Mouse (Mus musculus): ENCODE measurements at regions not wholly inside any gene's neighbourhood (a gene's known extent, or its start where the extent isn't known, plus 50 kb on each side); places are given as distances from the start of the nearest gene placed in this dataset.
A peak's percentile ranks its signal among the peaks of the same experiment; 100 is the strongest.

- Histone ChIP-seq H3K9me3 (no peaks in the 10 kb centered on the region), H3K27me3 (ENCODE audit: poor library complexity, severe bottlenecking) (peaks cover 51% of the 10 kb centered on the region), H3K4me1 (peaks cover 31% of the 10 kb centered on the region), H3K27ac (peak overlapping the region; percentile 58), H3K4me3 (no peak overlapping the region), H3K36me3 (replicated peaks) (no peaks in the 10 kb centered on the region)
- DNase-seq (ENCODE audit: extremely low spot score, low spot score): peak; percentile 15
- WGBS: 60% methylated on average over 16 of the region's 16 CpGs
Observed at GRCm38 (mm10) chr7:136341599-136342210, 552.7 kb upstream of the Mgmt start.

DNA sequence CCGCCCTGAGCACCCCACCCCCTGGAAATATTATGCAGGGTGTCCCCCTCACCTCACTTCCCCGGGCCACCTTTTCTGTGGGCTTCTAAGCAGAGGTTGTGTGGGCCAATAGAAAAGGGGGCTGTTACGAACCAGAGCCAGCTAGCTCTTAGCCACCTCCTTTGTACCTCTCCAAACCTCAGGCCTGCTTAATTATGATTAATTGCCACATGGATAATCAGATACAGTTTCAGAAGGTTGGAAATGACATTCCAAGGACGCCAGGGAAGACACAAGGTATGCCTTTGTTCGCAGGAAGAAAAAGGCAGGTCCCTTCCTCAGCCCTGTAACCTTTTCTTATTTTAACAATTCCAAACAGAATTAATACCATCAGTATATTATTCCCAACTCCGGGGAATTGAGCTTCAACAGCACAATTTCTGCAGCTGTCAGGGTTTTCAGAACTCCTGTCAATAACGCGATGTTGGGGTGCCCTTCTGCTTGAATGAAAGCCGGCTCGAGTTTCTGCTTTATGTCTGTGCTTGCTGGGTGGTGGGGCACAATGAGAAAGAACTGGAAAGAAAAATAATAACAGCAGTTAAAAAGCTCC lies 552.1 kb upstream of the Mgmt start:
- Histone ChIP-seq H3K36me3 (replicated peaks) (no peaks in the 10 kb centered on the region), H3K27ac (peak overlapping the region; percentile 58), H3K27me3 (ENCODE audit: poor library complexity, severe bottlenecking) (peaks cover 51% of the 10 kb centered on the region), H3K4me3 (no peak overlapping the region), H3K4me1 (peaks cover 31% of the 10 kb centered on the region), H3K9me3 (no peaks in the 10 kb centered on the region)
- no peak for DNase-seq (ENCODE audit: extremely low spot score, low spot score)
- 38% methylated on average over 10 of the region's 10 CpGs for WGBS

DNA sequence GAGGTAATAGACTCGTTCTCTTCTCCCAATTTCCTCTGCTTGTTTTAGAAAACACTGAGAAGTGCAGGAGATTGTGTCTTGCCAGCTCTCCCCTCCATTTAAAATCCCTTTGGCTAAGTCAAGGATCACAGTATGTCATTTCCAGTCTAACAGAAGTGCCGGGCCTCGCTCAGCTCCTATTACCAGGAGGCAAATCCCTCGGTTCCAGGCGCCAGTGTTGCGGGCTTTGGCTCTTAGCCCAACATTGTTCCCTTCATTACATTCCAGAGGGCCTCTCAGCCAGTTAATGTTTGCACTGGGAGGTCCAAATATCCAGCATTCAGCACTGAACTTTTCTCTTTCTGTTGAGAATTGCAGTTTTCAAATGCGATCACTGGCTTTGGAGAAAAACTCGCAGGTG lies 551.6 kb upstream of the Mgmt start:
- Histone ChIP-seq H3K9me3 (no peaks in the 10 kb centered on the region), H3K27me3 (ENCODE audit: poor library complexity, severe bottlenecking) (peaks cover 51% of the 10 kb centered on the region), H3K36me3 (replicated peaks) (no peaks in the 10 kb centered on the region), H3K4me1 (peaks cover 31% of the 10 kb centered on the region), H3K27ac (peak overlapping the region; percentile 58; the same call in 1 of the 2 replicates), H3K4me3 (no peak overlapping the region)
- WGBS: 10% methylated on average over 8 of the region's 8 CpGs
- peak; percentile 51 for DNase-seq (ENCODE audit: extremely low spot score, low spot score)

DNA sequence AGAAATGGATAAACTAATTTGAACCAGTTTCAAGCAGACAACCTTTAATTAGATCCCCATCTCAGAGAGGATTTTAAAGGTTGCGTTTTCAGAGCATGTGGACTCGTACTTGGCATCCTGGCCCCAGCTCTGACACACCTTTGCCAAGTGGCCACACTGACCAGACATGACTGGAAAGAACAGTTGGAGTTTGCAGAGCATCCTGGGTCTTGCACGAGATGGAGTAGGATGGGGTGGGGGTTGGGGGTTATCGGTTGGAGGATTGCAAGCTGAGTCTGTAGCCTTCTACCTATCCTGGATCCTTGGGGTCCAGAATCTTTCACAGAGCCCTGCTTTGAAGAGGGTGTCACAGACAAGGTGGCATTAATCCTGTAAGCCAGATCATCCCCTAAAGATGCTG lies 550.9 kb upstream of the Mgmt start:
- WGBS: 79% methylated on average over 4 of the region's 4 CpGs
- H3K4me1 ChIP-seq: peaks cover 36% of the 10 kb centered on the region
- peak overlapping the region; percentile 20; the same call in 1 of the 2 replicates for H3K27ac ChIP-seq
- no peak for DNase-seq (ENCODE audit: extremely low spot score, low spot score)
- no peak overlapping the region for H3K4me3 ChIP-seq
- no peaks in the 10 kb centered on the region for H3K36me3 ChIP-seq (replicated peaks)
- H3K9me3 ChIP-seq: no peaks in the 10 kb centered on the region
- H3K27me3 ChIP-seq (ENCODE audit: poor library complexity, severe bottlenecking): peaks cover 51% of the 10 kb centered on the region

GRCm38 (mm10) chr7:136345051-136345450 lies 549.4 kb upstream of the Mgmt start:
- Histone ChIP-seq H3K36me3 (replicated peaks) (no peaks in the 10 kb centered on the region), H3K9me3 (no peaks in the 10 kb centered on the region), H3K4me3 (no peak overlapping the region), H3K4me1 (peaks cover 38% of the 10 kb centered on the region), H3K27me3 (ENCODE audit: poor library complexity, severe bottlenecking) (peaks cover 39% of the 10 kb centered on the region), H3K27ac (no peak overlapping the region)
- DNase-seq (ENCODE audit: extremely low spot score, low spot score): no peak
- WGBS: 82% methylated on average over 3 of the region's 3 CpGs

- 84% methylated on average over 4 of the region's 4 CpGs for WGBS
- Histone ChIP-seq H3K9me3 (no peaks in the 10 kb centered on the region), H3K36me3 (replicated peaks) (no peaks in the 10 kb centered on the region), H3K27ac (no peak overlapping the region), H3K27me3 (ENCODE audit: poor library complexity, severe bottlenecking) (peaks cover 27% of the 10 kb centered on the region), H3K4me1 (peaks cover 30% of the 10 kb centered on the region), H3K4me3 (no peak overlapping the region)
- no peak for DNase-seq (ENCODE audit: extremely low spot score, low spot score)
Observed at GRCm38 (mm10) chr7:136346531-136346930, 547.9 kb upstream of the Mgmt start.

DNA sequence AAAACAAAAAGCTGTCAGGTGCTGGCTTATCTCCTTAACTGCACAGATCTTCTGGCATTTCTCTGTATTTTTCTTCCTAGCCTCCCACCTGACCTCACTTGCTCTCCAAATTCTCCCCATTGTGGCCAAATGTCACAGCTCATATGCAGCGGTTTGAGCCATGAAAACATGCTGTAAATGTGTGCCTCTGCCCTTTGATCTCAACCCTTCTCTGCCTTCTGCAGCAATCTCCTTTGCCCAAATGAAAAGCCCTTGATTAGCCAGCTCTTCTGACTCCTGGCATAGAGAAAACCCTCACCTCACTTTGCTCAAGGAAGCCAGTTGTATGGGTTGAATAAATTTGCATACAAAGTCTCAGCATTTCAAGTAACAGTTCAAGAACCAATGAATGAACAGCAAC lies 546.1 kb upstream of the Mgmt start:
- Histone ChIP-seq H3K9me3 (no peaks in the 10 kb centered on the region), H3K27me3 (ENCODE audit: poor library complexity, severe bottlenecking) (peaks cover 20% of the 10 kb centered on the region), H3K4me3 (no peak overlapping the region), H3K36me3 (replicated peaks) (no peaks in the 10 kb centered on the region), H3K4me1 (peaks cover 12% of the 10 kb centered on the region), H3K27ac (no peak overlapping the region)
- DNase-seq (ENCODE audit: extremely low spot score, low spot score): no peak
- 61% methylated on average over 1 of the region's 1 CpGs for WGBS

DNA sequence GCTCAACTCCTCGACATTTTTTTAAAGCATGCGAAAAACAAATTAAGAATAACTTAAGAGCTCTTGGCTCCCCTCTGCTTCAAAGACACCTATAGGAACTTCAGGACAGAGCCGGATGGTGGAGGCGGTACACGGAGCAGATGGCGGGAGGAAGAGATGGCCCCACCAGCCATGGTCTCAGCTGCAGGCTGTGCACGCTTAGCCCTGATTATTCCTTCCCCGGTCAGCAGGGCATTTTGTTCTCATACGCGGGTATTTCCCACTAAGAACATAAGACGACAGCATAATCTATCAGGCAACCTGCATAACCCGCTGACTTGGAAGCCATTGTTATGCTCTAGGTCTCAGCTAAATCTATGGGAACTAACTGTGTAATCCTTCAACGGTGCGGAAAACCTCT lies 544.8 kb upstream of the Mgmt start:
- Histone ChIP-seq H3K36me3 (replicated peaks) (no peaks in the 10 kb centered on the region), H3K4me3 (no peak overlapping the region), H3K4me1 (peaks cover 8% of the 10 kb centered on the region; the same call in 1 of the 2 replicates), H3K27ac (no peak overlapping the region), H3K27me3 (ENCODE audit: poor library complexity, severe bottlenecking) (peaks cover 9% of the 10 kb centered on the region), H3K9me3 (no peaks in the 10 kb centered on the region)
- 86% methylated on average over 14 of the region's 14 CpGs for WGBS
- no peak for DNase-seq (ENCODE audit: extremely low spot score, low spot score)

DNA sequence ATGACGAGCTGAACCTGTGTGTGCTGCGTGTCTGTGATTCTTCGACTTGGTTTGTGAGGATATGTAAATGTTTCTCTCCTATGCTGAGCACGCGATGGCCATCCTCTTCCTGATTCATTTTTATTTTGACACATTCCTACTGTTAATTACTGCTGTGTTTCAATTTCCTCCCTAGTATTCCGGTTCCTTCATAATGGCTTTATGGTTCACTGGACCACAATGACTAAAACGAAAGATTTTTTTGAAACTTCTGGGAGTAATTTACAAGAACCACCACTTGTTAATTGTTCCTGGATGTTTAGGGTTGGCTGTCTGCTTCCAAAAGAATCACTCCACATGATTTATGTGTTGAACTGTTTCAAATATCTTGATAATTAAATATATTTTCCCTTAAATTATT lies 537.4 kb upstream of the Mgmt start:
- H3K27ac ChIP-seq: no peak overlapping the region
- 76% methylated on average over 7 of the region's 7 CpGs for WGBS

GRCm38 (mm10) chr7:136365318-136366211 lies 528.8 kb upstream of the Mgmt start:
- Histone ChIP-seq H3K4me3 (no peak overlapping the region), H3K36me3 (replicated peaks) (no peaks in the 10 kb centered on the region), H3K9me3 (no peaks in the 10 kb centered on the region), H3K4me1 (peaks cover 12% of the 10 kb centered on the region), H3K27ac (no peak overlapping the region), H3K27me3 (ENCODE audit: poor library complexity, severe bottlenecking) (no peaks in the 10 kb centered on the region)
- no peak for DNase-seq (ENCODE audit: extremely low spot score, low spot score)
- 67% methylated on average over 7 of the region's 7 CpGs for WGBS

More for the DNA sequence above, 537.4 kb upstream of the Mgmt start:
- DNase-seq (ENCODE audit: extremely low spot score, low spot score): no peak
- no peaks in the 10 kb centered on the region for H3K36me3 ChIP-seq (replicated peaks)
- H3K4me1 ChIP-seq: no peaks in the 10 kb centered on the region
- H3K9me3 ChIP-seq: no peaks in the 10 kb centered on the region
- no peak overlapping the region for H3K4me3 ChIP-seq
- H3K27me3 ChIP-seq (ENCODE audit: poor library complexity, severe bottlenecking): no peaks in the 10 kb centered on the region

DNA sequence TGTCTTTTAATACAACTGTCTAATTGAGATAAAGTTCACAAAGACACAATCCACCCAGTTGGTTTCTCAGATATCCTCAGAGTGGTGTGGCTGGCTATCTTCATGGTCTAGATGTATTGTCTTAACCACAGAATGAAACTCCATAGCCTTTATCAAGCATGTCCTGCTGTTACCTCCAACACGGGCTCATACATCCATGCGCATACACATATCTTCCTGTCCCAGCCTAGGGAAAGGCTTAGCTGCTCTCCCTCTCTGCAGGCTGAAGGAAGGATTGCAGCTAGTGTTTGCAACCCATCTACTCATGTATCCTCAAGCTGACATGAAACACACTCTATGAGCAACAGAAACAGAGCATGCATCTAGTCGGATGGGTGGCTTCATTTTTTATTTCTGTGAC lies 517.2 kb upstream of the Mgmt start:
- Histone ChIP-seq H3K4me1 (no peaks in the 10 kb centered on the region), H3K27ac (no peak overlapping the region), H3K9me3 (no peaks in the 10 kb centered on the region), H3K27me3 (ENCODE audit: poor library complexity, severe bottlenecking) (no peaks in the 10 kb centered on the region), H3K4me3 (no peak overlapping the region), H3K36me3 (replicated peaks) (no peaks in the 10 kb centered on the region)
- 82% methylated on average over 3 of the region's 3 CpGs for WGBS
- no peak for DNase-seq (ENCODE audit: extremely low spot score, low spot score)

DNA sequence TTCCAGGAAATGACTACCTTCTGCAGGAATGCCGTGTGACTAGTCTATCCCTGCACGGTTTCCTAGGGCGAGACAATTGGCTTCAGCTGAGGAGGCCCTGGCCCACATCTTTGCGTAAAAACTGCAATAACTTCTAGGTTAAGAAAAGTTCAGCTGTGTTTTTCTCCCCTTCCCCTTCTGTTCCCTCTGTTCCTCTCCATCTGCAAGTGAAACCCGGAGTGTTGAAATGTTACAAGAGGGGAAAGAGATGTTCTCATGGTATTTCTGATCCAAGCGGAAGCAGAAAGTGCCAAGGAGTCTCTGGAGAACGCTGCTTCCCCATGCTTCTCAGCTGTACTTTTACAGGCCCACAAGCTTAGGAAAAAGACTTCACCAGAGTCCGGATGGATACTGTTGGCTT lies 516.7 kb upstream of the Mgmt start:
- WGBS: 85% methylated on average over 8 of the region's 8 CpGs
- H3K27ac ChIP-seq: no peak overlapping the region
- no peak for DNase-seq (ENCODE audit: extremely low spot score, low spot score)
- H3K36me3 ChIP-seq (replicated peaks): no peaks in the 10 kb centered on the region
- H3K9me3 ChIP-seq: no peaks in the 10 kb centered on the region
- no peaks in the 10 kb centered on the region for H3K27me3 ChIP-seq (ENCODE audit: poor library complexity, severe bottlenecking)
- no peaks in the 10 kb centered on the region for H3K4me1 ChIP-seq
- H3K4me3 ChIP-seq: no peak overlapping the region

DNA sequence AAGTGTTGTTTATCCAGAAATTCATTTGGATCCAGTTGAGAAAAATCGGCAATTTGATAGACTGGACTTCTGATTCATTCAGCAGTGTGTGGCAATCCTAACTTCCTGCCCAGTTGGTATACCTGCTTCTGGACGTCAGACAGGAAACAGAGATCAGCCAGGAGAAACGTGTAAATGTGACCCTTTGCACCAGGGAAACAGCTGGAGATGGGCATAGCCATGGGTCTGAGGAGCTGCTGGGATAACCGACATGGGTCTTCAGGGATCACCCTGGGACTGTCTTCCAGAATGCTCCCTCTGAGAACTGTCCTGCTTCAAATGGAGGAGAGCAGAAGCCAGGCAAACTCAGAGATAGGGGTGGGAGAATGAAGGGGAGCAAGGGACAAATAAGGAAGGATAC lies 516.1 kb upstream of the Mgmt start:
- no peaks in the 10 kb centered on the region for H3K4me1 ChIP-seq
- H3K36me3 ChIP-seq (replicated peaks): no peaks in the 10 kb centered on the region
- H3K9me3 ChIP-seq: no peaks in the 10 kb centered on the region
- H3K4me3 ChIP-seq: no peak overlapping the region
- whole genome bisulfite sequencing: 71% methylated on average over 4 of the region's 4 CpGs
- H3K27ac ChIP-seq: no peak overlapping the region
- no peaks in the 10 kb centered on the region for H3K27me3 ChIP-seq (ENCODE audit: poor library complexity, severe bottlenecking)
- no peak for DNase-seq (ENCODE audit: extremely low spot score, low spot score)
